Mouse (Mus musculus) megakaryocyte, embryonic 14.5 days (primary cell): ENCODE data around the gene Cdhr4.
"Not testable (repeated sequence)": the region's sequence is repeated elsewhere in the genome, so short reads cannot be mapped to it uniquely, and the experiment has no call there.

Experiments
- FLI1 ChIP-seq: IDR thresholded peaks from 2 replicates; pipeline ENCODE4 v1.6.1; 2012; ENCODE audit warnings: low read length, inconsistent platforms, mixed read lengths
- GATA1 ChIP-seq: IDR thresholded peaks from 3 replicates; pipeline ENCODE4 v1.6.1; 2012; ENCODE audit warnings: mixed read lengths, low read length, inconsistent platforms, borderline replicate concordance

DNA sequence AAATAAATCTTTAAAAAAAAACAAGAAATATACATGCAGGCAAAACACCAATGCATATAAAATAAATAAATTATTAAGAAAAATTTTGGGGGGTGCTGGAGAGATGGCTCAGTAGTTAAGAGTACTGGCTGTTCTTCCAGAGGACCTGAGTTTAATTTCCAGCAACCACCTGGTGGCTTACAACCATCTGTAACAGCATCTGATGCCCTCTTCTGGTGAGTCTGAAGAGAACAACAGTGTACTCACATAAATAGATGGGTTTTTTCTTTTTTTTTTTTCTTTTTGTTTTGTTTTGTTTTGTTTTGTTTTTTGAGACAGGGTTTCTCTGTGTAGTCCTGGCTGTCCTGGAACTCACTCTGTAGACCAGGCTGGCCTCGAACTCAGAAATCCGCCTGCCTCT, 21.3 kb downstream of the Cdhr4 start:
- TF ChIP-seq GATA1, FLI1: not testable (repeated sequence)
